Mouse (Mus musculus) cerebellum, adult 2 months (tissue): ENCODE measurements at regions not wholly inside any gene's neighbourhood (a gene's known extent, or its start where the extent isn't known, plus 50 kb on each side); places are given as distances from the start of the nearest gene placed in this dataset.

Source experiments
- CTCF ChIP-seq: fragments of 200-500 bp; IDR thresholded peaks from 2 replicates; pipeline ENCODE4 v1.5.1; 2011; ENCODE audit warnings: low read depth, mild to moderate bottlenecking, control low read depth, low read length, moderate library complexity, borderline replicate concordance; ENCODE audit not compliant: insufficient read depth
- POLR2A ChIP-seq: fragments of 200-500 bp; IDR thresholded peaks from 2 replicates; pipeline ENCODE4 v1.6.1; 2011; ENCODE audit warnings: low read length, control low read depth, borderline replicate concordance; ENCODE audit not compliant: insufficient read depth

- TF ChIP-seq POLR2A, result no peak
- TF ChIP-seq CTCF, result no peak
These were observed 250.9 kb upstream of the Trpc7 start for GRCm38 (mm10) chr13:57146708-57147107.
